Mouse (Mus musculus) cerebellum, adult 2 months (tissue): ENCODE data around the gene Spock1.

ENCODE experiments used
- CTCF ChIP-seq: fragments of 200-500 bp; IDR thresholded peaks from 2 replicates; pipeline ENCODE4 v1.5.1; 2011; ENCODE audit warnings: low read depth, mild to moderate bottlenecking, control low read depth, low read length, moderate library complexity, borderline replicate concordance; ENCODE audit not compliant: insufficient read depth
- POLR2A ChIP-seq: fragments of 200-500 bp; IDR thresholded peaks from 2 replicates; pipeline ENCODE4 v1.6.1; 2011; ENCODE audit warnings: low read length, control low read depth, borderline replicate concordance; ENCODE audit not compliant: insufficient read depth

DNA sequence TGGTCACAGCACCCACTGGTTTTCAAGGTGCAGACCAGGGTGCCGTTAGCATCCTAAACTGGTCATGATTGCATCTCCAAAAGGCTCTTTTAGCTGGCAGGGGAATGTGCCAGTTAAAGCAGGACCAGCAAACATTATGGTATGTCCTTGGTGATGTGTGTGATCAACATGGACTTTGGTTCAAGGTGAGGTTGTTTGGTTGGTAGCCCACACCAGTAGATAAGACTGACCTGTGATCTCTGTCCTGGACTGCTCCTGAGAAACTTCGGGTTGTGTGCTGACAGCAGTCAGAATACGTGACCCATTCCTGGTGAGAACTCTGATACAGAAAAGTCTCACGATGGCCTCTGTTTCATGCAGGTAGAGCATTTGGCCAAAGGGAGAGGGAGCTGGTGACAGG lies 11.8 kb upstream of the Spock1 start:
- TF ChIP-seq CTCF = no peak
- TF ChIP-seq POLR2A = no peak
